Mouse (Mus musculus) lung, postnatal 14 days (tissue): Measurements from ENCODE around the gene Olfr1282.
"Not testable (repeated sequence)": the region's sequence is repeated elsewhere in the genome, so short reads cannot be mapped to it uniquely, and the experiment has no call there.

ENCODE experiments used
- DNase-seq: peaks from one replicate; pipeline ENCODE4 v3.0.0; 2021

Gene Olfr1282

DNA sequence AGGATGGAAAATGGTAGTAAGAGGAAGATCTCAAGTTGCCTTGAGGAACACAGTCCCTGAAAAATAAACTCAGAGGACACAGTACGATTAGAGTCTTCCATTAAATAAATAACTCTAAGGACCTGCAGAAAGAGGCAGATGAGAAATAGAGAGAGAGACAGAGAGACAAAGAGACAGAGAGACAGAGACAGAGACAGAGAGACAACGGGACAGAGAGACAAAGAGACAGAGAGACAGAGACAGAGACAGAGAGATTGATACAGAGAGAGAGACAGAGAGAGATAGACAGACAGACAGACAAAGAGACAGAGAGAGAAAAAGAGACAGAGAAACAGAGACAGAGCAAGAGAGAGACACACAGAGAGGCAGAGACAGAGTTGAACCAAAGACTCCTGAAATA is at the start of gene Olfr1282:
Gene Olfr1282 (minus strand): TSS at position 101 of the 400 bp plus-strand sequence.
- no peak for DNase-seq

DNA sequence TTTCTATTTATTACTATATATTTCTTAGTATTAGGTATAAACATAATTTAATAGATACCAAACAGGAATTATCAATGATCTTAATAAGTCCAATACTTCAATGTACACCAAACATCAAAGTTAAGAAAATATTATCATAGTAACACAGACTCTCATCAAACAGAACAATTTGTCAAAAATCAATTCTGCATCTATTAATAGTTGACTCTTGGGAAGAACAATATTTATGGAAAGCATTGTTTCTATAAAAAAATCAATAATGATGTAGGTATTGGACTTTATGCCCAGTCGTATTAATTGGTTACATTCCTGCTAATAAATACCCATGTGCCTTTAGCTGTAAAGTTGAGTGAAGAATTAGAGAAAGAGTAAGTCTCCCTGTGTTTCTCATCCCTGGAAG is 39.3 kb upstream of the Olfr1282 start, which contains the start of gene Olfr1284:
Gene Olfr1284 (plus strand): TSS at position 301 of the 400 bp plus-strand sequence.
- DNase-seq: no peak

DNA sequence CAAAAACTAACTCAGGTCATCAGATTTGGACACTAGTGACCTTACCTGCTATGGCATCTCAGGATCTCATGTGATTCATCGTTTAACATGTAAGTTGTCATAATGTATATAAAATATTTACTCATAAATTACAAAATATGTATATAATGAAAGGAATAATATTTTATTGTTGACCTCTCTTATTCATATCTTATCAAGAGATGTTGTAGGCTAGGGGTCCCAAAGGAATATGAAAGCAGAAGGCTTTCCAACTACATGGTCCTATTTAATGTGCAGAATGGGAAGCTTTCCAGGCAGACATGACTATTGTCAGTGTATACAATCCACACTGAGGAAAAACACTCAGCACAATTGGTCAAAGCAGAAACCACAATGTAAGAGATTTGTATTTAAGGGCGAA is 30.6 kb upstream of the Olfr1282 start, which contains the start of gene Olfr1283:
Gene Olfr1283 (plus strand): TSS at position 301 of the 400 bp plus-strand sequence.
- no peak for DNase-seq

DNA sequence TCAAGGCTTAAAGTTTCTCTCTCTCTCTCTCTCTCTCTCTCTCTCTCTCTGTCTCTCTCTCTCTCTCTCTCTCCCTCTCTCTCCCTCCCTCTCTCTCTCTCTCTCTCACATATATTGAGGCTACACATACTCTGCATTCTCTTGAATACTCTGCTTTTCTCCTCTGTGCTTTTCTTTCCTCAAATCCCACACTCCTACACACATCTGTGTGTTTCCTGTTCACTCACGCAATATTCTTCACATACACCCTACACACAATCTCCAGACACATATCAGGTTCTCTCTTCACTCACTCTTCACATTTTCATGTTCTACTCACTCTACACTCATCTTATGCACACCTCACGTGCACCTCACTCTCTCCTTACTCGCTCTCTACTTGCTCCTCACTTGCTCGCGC is 2.2 kb downstream of the Olfr1282 start:
- DNase-seq: not testable (repeated sequence)

DNA sequence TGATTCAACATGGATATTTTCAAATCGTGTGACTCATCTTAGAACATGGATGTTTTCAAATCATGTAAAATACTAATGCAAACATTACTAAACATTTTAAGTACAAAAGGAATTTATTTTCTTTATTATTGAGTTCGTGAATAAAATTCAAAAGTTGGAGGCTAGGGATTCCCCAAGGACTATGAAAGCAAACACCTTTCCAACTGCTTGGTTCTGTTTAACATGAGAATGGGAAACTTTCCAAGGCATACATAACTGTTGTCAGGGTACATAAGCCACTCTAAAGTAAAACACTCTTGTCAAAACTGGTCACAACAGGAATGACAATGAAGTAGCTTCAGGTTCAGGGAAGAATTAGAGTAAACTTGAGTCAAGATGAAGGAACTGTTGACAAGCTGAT is 9.7 kb downstream of the Olfr1282 start, which contains the start of gene Olfr1281:
Gene Olfr1281 (plus strand): TSS at position 301 of the 400 bp plus-strand sequence.
- DNase-seq: no peak

DNA sequence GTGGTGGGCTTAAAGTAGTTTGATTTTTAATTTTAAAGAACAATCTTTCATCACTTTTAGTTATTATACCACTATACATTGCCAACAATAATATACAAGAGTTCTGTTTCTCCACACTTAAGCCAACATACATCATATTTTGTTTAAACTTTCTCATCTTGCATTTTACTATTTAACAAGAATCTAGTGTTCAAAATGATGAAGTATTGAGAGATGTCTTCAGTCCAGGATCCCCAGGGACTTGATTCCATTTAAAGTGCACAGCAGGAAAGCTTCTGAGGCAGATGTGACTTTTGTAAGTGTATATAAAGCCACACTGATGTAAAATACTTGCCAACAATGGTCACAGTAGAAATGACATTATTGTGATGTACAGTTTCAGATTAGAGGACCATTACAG is 22.2 kb downstream of the Olfr1282 start, which contains the start of gene Olfr1280:
Gene Olfr1280 (plus strand): TSS at position 301 of the 400 bp plus-strand sequence.
- no peak for DNase-seq

DNA sequence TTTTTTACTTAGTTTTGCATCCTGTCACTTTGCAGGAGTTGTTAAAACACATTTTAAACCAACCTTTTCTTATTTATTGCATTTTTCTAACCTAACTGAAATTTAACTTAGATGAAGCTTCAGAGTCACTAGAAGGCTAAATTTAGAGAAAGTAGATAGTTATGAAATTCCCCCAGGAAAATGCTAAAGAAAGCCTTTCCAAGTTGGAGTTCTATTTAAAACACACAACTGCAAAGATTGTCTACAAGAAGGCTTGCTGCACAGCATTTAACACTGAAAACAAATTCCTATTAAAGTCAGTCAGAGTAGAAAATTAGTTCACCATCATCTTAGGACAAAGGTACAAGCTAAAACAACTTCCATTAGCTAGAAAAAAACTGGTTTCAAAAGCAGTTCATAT is 35.5 kb downstream of the Olfr1282 start, which contains the start of gene Olfr1279:
Gene Olfr1279 (plus strand): TSS at position 262 of the 400 bp plus-strand sequence.
- no peak for DNase-seq

DNA sequence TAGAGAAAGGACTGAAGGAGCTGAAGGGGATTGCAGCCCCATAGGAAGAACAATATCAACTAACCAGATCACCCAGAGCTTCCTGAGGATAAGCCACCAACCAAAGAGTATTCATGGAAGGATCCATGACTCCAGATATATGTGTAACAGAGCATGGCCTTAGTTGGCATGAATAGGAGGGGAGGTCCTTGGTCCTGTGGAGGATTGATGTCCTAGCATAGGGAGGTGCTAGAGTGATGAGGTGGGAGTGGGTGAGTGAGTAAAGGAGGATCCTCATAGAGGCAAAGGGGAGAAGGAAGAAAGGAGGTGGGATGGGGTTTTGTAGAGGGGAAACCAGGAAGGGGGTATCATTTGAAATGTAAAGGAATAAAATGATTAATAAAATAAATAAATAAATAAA is 37.3 kb downstream of the Olfr1282 start:
- DNase-seq: no peak

DNA sequence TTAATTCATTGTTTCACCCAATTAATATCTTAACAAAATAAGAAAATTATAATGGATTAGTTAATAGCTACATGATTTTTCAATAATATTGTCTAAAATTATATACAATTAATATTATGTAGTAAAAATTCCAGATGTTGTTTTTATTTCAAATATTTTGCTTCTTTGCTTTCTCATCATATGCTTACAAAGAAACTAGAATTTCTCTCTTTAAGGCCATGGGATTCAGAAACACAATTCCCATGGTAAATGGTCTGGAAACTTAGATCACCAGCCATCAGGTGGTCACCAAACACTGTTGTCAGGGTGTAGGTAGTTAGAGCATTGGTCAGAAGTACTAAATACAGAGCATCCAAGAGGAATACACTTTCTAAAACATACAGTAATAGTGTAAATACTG is 46.0 kb downstream of the Olfr1282 start, which contains the start of gene Olfr1278:
Gene Olfr1278 (plus strand): TSS at position 301 of the 400 bp plus-strand sequence.
- no peak for DNase-seq
